Mouse (Mus musculus): Measurements from ENCODE around the gene Ephb1. TPM values are rescaled to one million over a fixed set of nuclear protein-coding genes. Genes with fewer than 3 reads are reported as not detected.

The Ephb1 gene
- total and polyA plus RNA-seq, 3 experiments: 1.8 to 2.2 (median 2.2) TPM

GRCm38 (mm10) chr9:101986910-101987309 lies 367.6 kb downstream of the Ephb1 start:
- no peak for DNase-seq

- no peak for DNase-seq
Observed at GRCm38 (mm10) chr9:101982378-101982777, 372.1 kb downstream of the Ephb1 start.

GRCm38 (mm10) chr9:101981161-101981560 lies 373.3 kb downstream of the Ephb1 start:
- DNase-seq: no peak

GRCm38 (mm10) chr9:101976884-101977465 lies 377.5 kb downstream of the Ephb1 start:
- DNase-seq: no peak

- DNase-seq: no peak
Observed at GRCm38 (mm10) chr9:101972314-101972713, 382.2 kb downstream of the Ephb1 start.

GRCm38 (mm10) chr9:101971806-101972205 lies 382.7 kb downstream of the Ephb1 start:
- DNase-seq: no peak

- DNase-seq: no peak
Observed at GRCm38 (mm10) chr9:101956228-101956627, 398.3 kb downstream of the Ephb1 start.

GRCm38 (mm10) chr9:101954529-101954928 lies 400.0 kb downstream of the Ephb1 start:
- no peak for DNase-seq

- DNase-seq: no peak
Observed at GRCm38 (mm10) chr9:101950101-101950500, 404.4 kb downstream of the Ephb1 start.

- DNase-seq: no peak
Observed at GRCm38 (mm10) chr9:101945814-101946213, 408.7 kb downstream of the Ephb1 start.

GRCm38 (mm10) chr9:101945326-101945725 lies 409.2 kb downstream of the Ephb1 start:
- DNase-seq: no peak

- DNase-seq: no peak
Observed at GRCm38 (mm10) chr9:101942058-101942669, 412.3 kb downstream of the Ephb1 start.

- no peak for DNase-seq
Observed at GRCm38 (mm10) chr9:101940182-101940581, 414.3 kb downstream of the Ephb1 start.

GRCm38 (mm10) chr9:101939006-101939405 lies 415.5 kb downstream of the Ephb1 start:
- DNase-seq: no peak

- no peak for DNase-seq
Observed at GRCm38 (mm10) chr9:101938066-101938465, 416.4 kb downstream of the Ephb1 start.

GRCm38 (mm10) chr9:101934887-101935286 lies 419.6 kb downstream of the Ephb1 start:
- DNase-seq: no peak

GRCm38 (mm10) chr9:101933946-101934573 lies 420.4 kb downstream of the Ephb1 start:
- DNase-seq: no peak

GRCm38 (mm10) chr9:101924829-101925228 lies 429.7 kb downstream of the Ephb1 start:
- DNase-seq: no peak

GRCm38 (mm10) chr9:101922846-101923245 lies 431.6 kb downstream of the Ephb1 start:
- DNase-seq: no peak

GRCm38 (mm10) chr9:101919324-101919723 lies 435.2 kb downstream of the Ephb1 start:
- no peak for DNase-seq

GRCm38 (mm10) chr9:101918771-101919170 lies 435.7 kb downstream of the Ephb1 start:
- no peak for DNase-seq

- DNase-seq: no peak
Observed at GRCm38 (mm10) chr9:101915082-101915481, 439.4 kb downstream of the Ephb1 start.

- no peak for DNase-seq
Observed at GRCm38 (mm10) chr9:101911176-101911866, 443.2 kb downstream of the Ephb1 start.
